Comparison of ENCODE assay signal across 19 mouse cellular contexts in the genomic region with DNA sequence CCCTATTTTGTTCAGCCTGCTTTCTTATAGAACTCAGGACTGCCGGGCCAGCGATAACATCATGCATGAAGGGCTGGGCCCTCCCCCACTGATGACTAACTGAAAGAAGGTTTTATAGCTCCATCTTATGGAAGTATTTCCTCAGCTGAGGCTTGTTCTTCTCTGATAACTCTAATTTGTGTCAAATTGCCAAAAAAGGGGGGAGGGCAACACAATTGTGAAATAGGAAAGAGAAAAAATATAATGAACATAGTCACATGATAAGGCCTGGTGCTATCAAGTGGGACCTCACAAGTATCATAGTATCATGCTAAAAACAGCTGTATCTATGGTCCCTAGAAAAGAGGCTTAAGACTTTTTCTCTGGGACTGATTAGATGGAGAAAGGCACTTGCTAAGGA.
A peak's percentile ranks its signal among the peaks of the same experiment; 100 is the strongest.
DNase-seq lines count a peak whose midpoint lies in the region; ATAC-seq and TF ChIP-seq lines count a peak whose summit lies in the region.
"Had no signal": no experiment of that assay in that cellular context is flagged by ENCODE, and none has a peak within 500 bp of the region (broad histone marks: within the 10 kb centered on the region; RNA-seq: fewer than 3 reads in every experiment).

No protein-coding gene starts in this region.

- H3K27ac ChIP-seq in kidney, embryonic 14.5 days (ENCODE audit: low read depth, low read length): no peak overlapping the region
- peak overlapping the region; percentile 82 for H3K27ac ChIP-seq in olfactory bulb, adult 2 months (ENCODE audit: insufficient read depth, low read depth, low read length)
- H3K27ac ChIP-seq in hindbrain, embryonic 10.5 days: no peak overlapping the region
- H3K27ac ChIP-seq: embryonic facial prominence, embryonic 13.5 days; forebrain, embryonic 12.5 days; hindbrain, embryonic 13.5 days; hindbrain, postnatal 0 days had no signal

- WGBS in kidney, embryonic 14.5 days: 33% methylated on average over 2 of the region's 2 CpGs
- WGBS in olfactory bulb, adult 2 months: 77% methylated on average over 2 of the region's 2 CpGs
- WGBS in hindbrain, embryonic 10.5 days: 93% methylated on average over 2 of the region's 2 CpGs

- H3K4me3 ChIP-seq in kidney, embryonic 14.5 days (ENCODE audit: low read length): no peak overlapping the region
- no peak overlapping the region for H3K4me3 ChIP-seq in olfactory bulb, adult 2 months (ENCODE audit: insufficient read depth, low read depth, low read length)
- no peak overlapping the region for H3K4me3 ChIP-seq in hindbrain, embryonic 10.5 days
- H3K4me3 ChIP-seq: embryonic facial prominence, embryonic 13.5 days; forebrain, embryonic 12.5 days; hindbrain, embryonic 13.5 days had no signal

- TF ChIP-seq POLR2A in olfactory bulb, adult 2 months (IDR thresholded peaks at IDR 0.05; ENCODE audit: insufficient read depth, low read depth, low read length): no peak

- H3K27me3 ChIP-seq in kidney, embryonic 14.5 days (ENCODE audit: control insufficient read depth, insufficient read depth, low read length): no peaks in the 10 kb centered on the region
- H3K27me3 ChIP-seq in hindbrain, embryonic 10.5 days (ENCODE audit: insufficient read depth, poor library complexity, severe bottlenecking): no peaks in the 10 kb centered on the region
- H3K27me3 ChIP-seq: embryonic facial prominence, embryonic 13.5 days; forebrain, embryonic 12.5 days; hindbrain, embryonic 13.5 days had no signal

- H3K4me2 ChIP-seq in kidney, embryonic 14.5 days (replicated peaks; ENCODE audit: low read depth, low read length): no peak overlapping the region
- H3K4me2 ChIP-seq: embryonic facial prominence, embryonic 13.5 days; forebrain, embryonic 12.5 days; hindbrain, embryonic 13.5 days had no signal

- no peak for TF ChIP-seq CTCF in olfactory bulb, adult 2 months (IDR thresholded peaks at IDR 0.05; ENCODE audit: insufficient read depth, low read depth, low read length)

- no peaks in the 10 kb centered on the region for H3K9me3 ChIP-seq in kidney, embryonic 14.5 days (ENCODE audit: control insufficient read depth, low read length)
- no peaks in the 10 kb centered on the region for H3K9me3 ChIP-seq in hindbrain, embryonic 10.5 days
- H3K9me3 ChIP-seq: embryonic facial prominence, embryonic 13.5 days; forebrain, embryonic 12.5 days; hindbrain, embryonic 13.5 days had no signal

- H3K4me1 ChIP-seq in kidney, embryonic 14.5 days (ENCODE audit: control insufficient read depth, insufficient read depth, low read length): no peaks in the 10 kb centered on the region; the same call in 1 of the 2 replicates
- H3K4me1 ChIP-seq in olfactory bulb, adult 2 months (ENCODE audit: control insufficient read depth, insufficient read depth, low read length): peaks cover 7% of the 10 kb centered on the region
- H3K4me1 ChIP-seq in hindbrain, embryonic 10.5 days (replicated peaks): no peaks in the 10 kb centered on the region
- H3K4me1 ChIP-seq: embryonic facial prominence, embryonic 13.5 days; forebrain, embryonic 12.5 days; hindbrain, embryonic 13.5 days had no signal

- no peak for DNase-seq in kidney, adult 8-10 months
- DNase-seq in 416B (ENCODE audit: low read depth): peak; percentile 28
- DNase-seq in brain, adult 2 months (ENCODE audit: low read depth, low spot score): peak; percentile 19
- DNase-seq in hindbrain, embryonic 10.5 days (ENCODE audit: low spot score): no peak
- DNase-seq: adrenal gland, postnatal 10 days; cerebellum, adult 11-12 months; cerebellum, adult 9-10 months; cerebellum, postnatal 25 days; gastrocnemius, postnatal 14 days; heart, postnatal 10 days; heart, postnatal 4 days had no signal

- no peaks in the 10 kb centered on the region for H3K36me3 ChIP-seq in kidney, embryonic 14.5 days (ENCODE audit: control insufficient read depth, insufficient read depth, low read length)
- H3K36me3 ChIP-seq in hindbrain, embryonic 10.5 days: no peaks in the 10 kb centered on the region
- H3K36me3 ChIP-seq: embryonic facial prominence, embryonic 13.5 days; forebrain, embryonic 12.5 days; hindbrain, embryonic 13.5 days had no signal

- H3K9ac ChIP-seq in kidney, embryonic 14.5 days (ENCODE audit: low read depth, low read length): no peak overlapping the region
- H3K9ac ChIP-seq: embryonic facial prominence, embryonic 13.5 days; forebrain, embryonic 12.5 days; hindbrain, embryonic 13.5 days had no signal

- ATAC-seq in kidney, embryonic 14.5 days (ENCODE audit: low FRiP score, low TSS enrichment): peak; percentile 65; the same call in 1 of the 2 replicates
- ATAC-seq in activated CD4-positive, CD25-positive, alpha-beta regulatory T cell, adult 4 months: no peak
- ATAC-seq: forebrain, embryonic 16.5 days; hindbrain, postnatal 0 days had no signal

Comparison
In these comparisons a context has a peak if more than half of its experiments do, and no peak if none do; other contexts are left out.
1. DNase-seq: peak in 416B (single experiment) and brain, adult 2 months (single experiment); none in kidney, adult 8-10 months (0 of 2) and hindbrain, embryonic 10.5 days (single experiment).